Mouse (Mus musculus) lung, postnatal 0 days (tissue): ENCODE measurements around the gene Slc12a1.

ENCODE experiments used
- CTCF ChIP-seq: IDR thresholded peaks from 2 replicates; pipeline ENCODE4 v1.5.1; 2016; ENCODE audit warnings: antibody characterized with exemption, mild to moderate bottlenecking
- EP300 ChIP-seq: IDR thresholded peaks from 2 replicates; pipeline ENCODE4 v1.6.1; 2016; ENCODE audit warnings: antibody characterized with exemption, mild to moderate bottlenecking, control low read depth

DNA sequence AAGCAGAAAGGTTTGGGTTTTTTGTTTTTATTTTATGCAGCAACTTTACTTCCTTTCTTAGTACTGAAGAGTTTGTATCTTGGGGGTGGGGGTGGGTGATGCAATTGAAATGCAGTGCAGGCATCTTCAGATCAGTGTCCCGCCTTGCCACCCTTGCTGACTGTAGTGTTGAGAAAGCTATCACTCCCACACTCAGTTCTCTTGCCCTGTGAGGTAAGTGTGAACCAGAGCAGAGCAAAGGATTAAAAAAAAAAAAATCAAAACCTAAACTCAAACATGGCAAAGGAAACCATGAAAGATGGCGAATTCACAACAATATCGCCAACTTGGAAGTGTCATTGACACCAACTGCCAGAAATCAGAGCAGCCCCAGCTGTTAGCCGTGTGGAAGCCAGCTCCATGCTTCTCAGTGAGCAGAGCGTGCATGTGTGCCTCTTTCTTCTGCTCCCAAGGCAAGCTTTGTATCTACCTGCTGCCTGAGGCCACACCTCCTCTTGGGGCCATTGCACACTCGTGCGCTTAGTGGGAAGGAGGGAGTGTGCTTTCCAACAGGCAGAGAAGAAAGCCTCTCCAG, 26.0 kb downstream of the Slc12a1 start:
- TF ChIP-seq CTCF (no peak), EP300 (no peak)
